Mouse (Mus musculus) midbrain, embryonic 11.5 days (tissue): Measurements from ENCODE around the gene Crebl2. TPM values are rescaled to one million over a fixed set of nuclear protein-coding genes. Genes with fewer than 3 reads are reported as not detected.
A peak's percentile ranks its signal among the peaks of the same experiment; 100 is the strongest.

Source experiments
- ATAC-seq: fragments of 200-750 bp; cut with Nextera tagmentation; 2 replicates; pipeline ENCODE4 v1.8.0; 2017; ENCODE audit warnings: moderate TSS enrichment, moderate library complexity; ENCODE audit not compliant: low FRiP score
- DNase-seq: peaks from one replicate; pipeline ENCODE4 v3.0.0; 2015; ENCODE audit warnings: low spot score; ENCODE audit errors: missing footprints
- H3K27ac ChIP-seq: fragments of 300-500 bp; sonication (generic); 2 replicates; pipeline ENCODE4 v1.5.1; 2014; ENCODE audit warnings: low read depth, low read length
- H3K27me3 ChIP-seq: fragments of 300-500 bp; sonication (generic); 2 replicates; pipeline ENCODE4 v1.6.1; 2014; ENCODE audit warnings: mild to moderate bottlenecking, low read length, moderate library complexity, mixed read lengths; ENCODE audit not compliant: control insufficient read depth, insufficient read depth
- H3K36me3 ChIP-seq: fragments of 300-500 bp; sonication (generic); 2 replicates; pipeline ENCODE4 v1.6.1; 2014; ENCODE audit warnings: mild to moderate bottlenecking, low read length, moderate library complexity, mixed read lengths; ENCODE audit not compliant: control insufficient read depth, insufficient read depth
- H3K4me1 ChIP-seq: fragments of 300-500 bp; sonication (generic); 2 replicates; pipeline ENCODE4 v1.6.1; 2014; ENCODE audit warnings: low read length; ENCODE audit not compliant: control insufficient read depth, insufficient read depth
- H3K4me2 ChIP-seq: fragments of 300-500 bp; sonication (generic); 2 replicates; pipeline ENCODE4 v1.6.1; 2014; ENCODE audit warnings: mild to moderate bottlenecking, moderate library complexity
- H3K4me3 ChIP-seq: fragments of 300-500 bp; sonication (generic); 2 replicates; pipeline ENCODE4 v1.5.1; 2014; ENCODE audit warnings: low read depth, low read length
- H3K9ac ChIP-seq: fragments of 300-500 bp; sonication (generic); 2 replicates; pipeline ENCODE4 v1.6.1; 2014; ENCODE audit warnings: low read length
- H3K9me3 ChIP-seq: fragments of 300-500 bp; sonication (generic); 2 replicates; pipeline ENCODE4 v1.6.1; 2016; ENCODE audit warnings: low read length; ENCODE audit not compliant: control insufficient read depth
- WGBS: fragments of 180-500 bp; shearing (Covaris S2); extraction: QIAGEN DNeasy Blood & Tissue Kit; methylation state at CpG from one replicate; pipeline ENCODE4 v1.1.7; 2014; 5-methylcytosine and 5-hydroxymethylcytosine counted together
- polyA plus RNA-seq: library from polyadenylated mRNA; unstranded; fragments of >200 nt; fragmentation: Nextera tagmentation; extraction: Ambion mirVana; gene quantifications from 2 replicates; pipeline ENCODE4 v1.2.1, GENCODE M21; 2014

Crebl2 gene
- 0.92 and 1.2 TPM in 2 replicates for polyA plus RNA-seq

GRCm38 (mm10) chr6:134829786-134830700, at the start of gene Crebl2:
Gene Crebl2 (plus strand): TSS chr6:134830154.
- H3K4me3 ChIP-seq = peak within 1 kb of the TSS; percentile 71
- no peak within 1 kb of the TSS for H3K27ac ChIP-seq
- H3K4me1 ChIP-seq = peaks cover 11% of the 10 kb centered on the region
- H3K36me3 ChIP-seq = no peaks in the 10 kb centered on the region
- H3K9me3 ChIP-seq = no peaks in the 10 kb centered on the region
- no peaks in the 10 kb centered on the region for H3K27me3 ChIP-seq
- WGBS = under 1% methylated on average over 50 of the region's 58 CpGs
- DNase-seq (peak; percentile 100), ATAC-seq (peak; percentile 99)
- peak within 1 kb of the TSS; percentile 66 for H3K4me2 ChIP-seq
- H3K9ac ChIP-seq = peak within 1 kb of the TSS; percentile 72

- no peaks in the 10 kb centered on the region for H3K36me3 ChIP-seq
- no peak overlapping the region for H3K4me2 ChIP-seq
- H3K27ac ChIP-seq = no peak overlapping the region
- no peaks in the 10 kb centered on the region for H3K4me1 ChIP-seq
- H3K4me3 ChIP-seq = no peak overlapping the region
- ATAC-seq (no peak), DNase-seq (peak; percentile 84)
- no peak overlapping the region for H3K9ac ChIP-seq
- WGBS = 89% methylated on average over 7 of the region's 7 CpGs
- H3K27me3 ChIP-seq = no peaks in the 10 kb centered on the region
- no peaks in the 10 kb centered on the region for H3K9me3 ChIP-seq
Observed at GRCm38 (mm10) chr6:134781494-134781913, 48.5 kb upstream of the Crebl2 start.

DNA sequence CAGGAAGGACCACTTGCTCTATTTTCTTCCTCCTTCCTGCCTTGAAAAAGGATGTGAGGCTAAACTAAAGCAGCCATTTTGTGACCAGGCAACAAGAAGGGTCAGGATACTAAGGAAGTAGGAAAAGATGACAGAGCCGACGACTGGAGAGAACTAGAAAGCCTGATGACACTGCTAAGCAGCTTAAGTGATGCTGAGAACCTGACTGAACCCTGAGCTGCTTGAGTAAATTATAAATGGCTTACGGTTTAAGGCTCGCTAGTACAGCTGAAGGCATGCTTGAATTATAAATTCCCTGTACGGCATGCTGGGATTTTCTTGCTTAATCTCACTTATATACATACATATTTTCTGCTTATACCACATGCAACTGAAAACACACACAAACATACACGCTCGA, 47.1 kb upstream of the Crebl2 start:
- H3K36me3 ChIP-seq = no peaks in the 10 kb centered on the region
- DNase-seq (no peak), ATAC-seq (no peak)
- no peaks in the 10 kb centered on the region for H3K27me3 ChIP-seq
- WGBS = 87% methylated on average over 7 of the region's 7 CpGs
- no peak overlapping the region for H3K9ac ChIP-seq
- no peaks in the 10 kb centered on the region for H3K4me1 ChIP-seq
- H3K9me3 ChIP-seq = no peaks in the 10 kb centered on the region
- H3K4me3 ChIP-seq = no peak overlapping the region
- H3K4me2 ChIP-seq = no peak overlapping the region
- H3K27ac ChIP-seq = no peak overlapping the region

DNA sequence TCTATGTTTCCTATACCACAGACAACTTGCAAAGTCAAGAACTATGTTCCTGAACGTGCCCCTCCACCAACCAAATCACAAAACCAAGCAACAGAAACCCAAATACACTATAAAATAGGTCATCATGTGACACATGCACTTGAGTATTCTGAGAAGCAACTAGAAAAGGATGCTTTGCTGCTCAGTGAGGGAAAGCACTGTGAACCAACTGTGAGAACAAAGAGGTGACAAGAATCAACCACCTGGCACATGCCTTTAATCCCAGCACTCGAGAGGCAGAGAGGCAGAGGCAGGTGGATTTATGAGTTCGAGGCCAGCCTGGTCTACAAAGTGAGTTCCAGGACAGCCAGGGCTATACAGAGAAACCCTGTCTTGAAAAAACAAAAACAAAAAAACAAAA, 43.5 kb upstream of the Crebl2 start:
- no peak for ATAC-seq
- H3K4me1 ChIP-seq = peaks cover 8% of the 10 kb centered on the region; the same call in 1 of the 2 replicates
- 82% methylated on average over 3 of the region's 3 CpGs for WGBS

GRCm38 (mm10) chr6:134789100-134789499, 40.9 kb upstream of the Crebl2 start:
- H3K4me2 ChIP-seq = no peak overlapping the region
- no peaks in the 10 kb centered on the region for H3K36me3 ChIP-seq
- H3K27ac ChIP-seq = no peak overlapping the region
- H3K9ac ChIP-seq = no peak overlapping the region
- peaks cover 8% of the 10 kb centered on the region; the same call in 1 of the 2 replicates for H3K4me1 ChIP-seq
- no peaks in the 10 kb centered on the region for H3K9me3 ChIP-seq
- H3K27me3 ChIP-seq = peaks cover 8% of the 10 kb centered on the region; the same call in 1 of the 2 replicates
- H3K4me3 ChIP-seq = no peak overlapping the region
- ATAC-seq (no peak), DNase-seq (peak; percentile 84)
- 52% methylated on average over 6 of the region's 6 CpGs for WGBS

More for the DNA sequence above, 43.5 kb upstream of the Crebl2 start:
- Histone ChIP-seq H3K27me3 (no peaks in the 10 kb centered on the region), H3K9me3 (no peaks in the 10 kb centered on the region), H3K27ac (no peak overlapping the region), H3K9ac (no peak overlapping the region), H3K4me3 (no peak overlapping the region), H3K4me2 (no peak overlapping the region), H3K36me3 (no peaks in the 10 kb centered on the region)
- DNase-seq = no peak

DNA sequence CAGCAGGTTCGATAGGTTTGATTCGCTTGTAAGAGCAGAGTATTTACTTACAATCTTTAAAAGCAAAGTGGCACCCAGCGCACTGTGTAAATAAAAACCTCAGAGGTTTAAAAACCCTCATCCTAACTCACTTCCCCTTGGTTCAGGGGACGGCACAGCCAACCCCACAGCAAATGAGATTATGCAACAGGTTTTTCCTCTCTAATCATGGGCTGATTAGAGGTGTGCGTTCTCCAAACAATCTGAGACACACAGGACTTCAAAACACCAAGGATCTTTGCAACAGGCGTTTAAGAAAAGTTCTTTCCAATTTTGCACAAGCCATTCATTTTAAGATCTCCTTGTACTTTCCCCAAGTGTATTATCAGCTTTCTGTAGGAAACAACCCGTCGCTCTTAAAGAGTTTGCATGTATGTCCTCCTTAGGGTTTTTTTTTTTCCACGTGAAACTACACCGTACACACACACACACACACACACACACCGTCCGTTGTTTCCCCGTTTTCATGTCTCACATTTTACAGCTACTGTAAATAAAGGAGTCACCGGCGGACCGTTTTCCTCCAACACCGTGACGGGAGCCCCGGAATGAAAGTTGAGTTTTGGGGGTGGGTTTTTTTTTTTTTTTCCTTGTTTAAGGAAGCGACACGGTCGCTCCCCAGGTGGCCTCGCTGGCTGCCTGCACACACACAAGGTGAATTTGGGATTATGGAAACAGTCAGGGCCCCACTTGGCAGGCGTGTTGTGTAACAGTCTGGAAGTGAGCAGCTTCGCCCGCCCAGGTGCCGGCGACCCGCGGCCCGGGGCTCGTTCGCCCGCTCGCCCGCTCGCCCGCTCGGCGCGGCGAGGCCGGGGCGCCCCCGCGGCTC, 38.5 kb upstream of the Crebl2 start:
- Histone ChIP-seq H3K27me3 (peaks cover 8% of the 10 kb centered on the region; the same call in 1 of the 2 replicates), H3K27ac (peak overlapping the region; percentile 85; the same call in 1 of the 2 replicates), H3K9ac (peak overlapping the region; percentile 92), H3K36me3 (no peaks in the 10 kb centered on the region), H3K4me2 (peak overlapping the region; percentile 57), H3K9me3 (no peaks in the 10 kb centered on the region), H3K4me3 (peak overlapping the region; percentile 70), H3K4me1 (peaks cover 8% of the 10 kb centered on the region; the same call in 1 of the 2 replicates)
- no peak for ATAC-seq
- WGBS = under 1% methylated on average over 38 of the region's 46 CpGs
- peak; percentile 93 for DNase-seq

GRCm38 (mm10) chr6:134792141-134793045, 37.6 kb upstream of the Crebl2 start, which contains the start of gene Dusp16:
Gene Dusp16 (minus strand): TSS chr6:134792625.
- peak; percentile 99 for DNase-seq
- Histone ChIP-seq H3K36me3 (no peaks in the 10 kb centered on the region), H3K27ac (peak within 1 kb of the TSS; percentile 85), H3K4me1 (peaks cover 8% of the 10 kb centered on the region; the same call in 1 of the 2 replicates), H3K9me3 (no peaks in the 10 kb centered on the region), H3K4me2 (peak within 1 kb of the TSS; percentile 57), H3K27me3 (peaks cover 8% of the 10 kb centered on the region; the same call in 1 of the 2 replicates), H3K4me3 (peak within 1 kb of the TSS; percentile 70), H3K9ac (peak within 1 kb of the TSS; percentile 92)
- under 1% methylated on average over 87 of the region's 108 CpGs for WGBS
- ATAC-seq = peak; percentile 89
